Mouse (Mus musculus) hindbrain, embryonic 13.5 days (tissue): Measurements from ENCODE around the gene Epm2aip1. TPM values are rescaled to one million over a fixed set of nuclear protein-coding genes. Genes with fewer than 3 reads are reported as not detected.

Source experiments
- ATAC-seq: fragments of 200-750 bp; cut with Nextera tagmentation; 2 replicates; pipeline ENCODE4 v1.8.0; 2017; ENCODE audit warnings: moderate TSS enrichment; ENCODE audit not compliant: low FRiP score
- H3K27ac ChIP-seq: fragments of 300-500 bp; sonication (generic); 2 replicates; pipeline ENCODE4 v1.5.1; 2015; ENCODE audit warnings: inconsistent platforms, mild to moderate bottlenecking, moderate library complexity
- H3K27me3 ChIP-seq: fragments of 300-500 bp; sonication (generic); 2 replicates; pipeline ENCODE4 v1.6.1; 2015; ENCODE audit warnings: mild to moderate bottlenecking, inconsistent platforms
- H3K36me3 ChIP-seq: fragments of 300-500 bp; sonication (generic); 2 replicates; pipeline ENCODE4 v1.6.1; 2015; ENCODE audit warnings: mild to moderate bottlenecking, inconsistent platforms
- H3K4me1 ChIP-seq: fragments of 300-500 bp; sonication (generic); replicated peaks from 2 replicates; pipeline ENCODE4 v1.6.1; 2015; ENCODE audit warnings: inconsistent platforms
- H3K4me2 ChIP-seq: fragments of 300-500 bp; sonication (generic); 2 replicates; pipeline ENCODE4 v1.6.1; 2015; ENCODE audit warnings: inconsistent platforms, mild to moderate bottlenecking, moderate library complexity
- H3K4me3 ChIP-seq: fragments of 300-500 bp; sonication (generic); 2 replicates; pipeline ENCODE4 v1.5.1; 2015; ENCODE audit warnings: mild to moderate bottlenecking, inconsistent platforms
- H3K9ac ChIP-seq: fragments of 300-500 bp; sonication (generic); 2 replicates; pipeline ENCODE4 v1.6.1; 2015; ENCODE audit warnings: mild to moderate bottlenecking, inconsistent platforms
- H3K9me3 ChIP-seq: fragments of 300-500 bp; sonication (generic); 2 replicates; pipeline ENCODE4 v1.6.1; 2016; ENCODE audit warnings: inconsistent platforms
- WGBS: fragments of 180-500 bp; shearing (Covaris S2); methylation state at CpG from one replicate; pipeline ENCODE4 v1.1.7; 2015; 5-methylcytosine and 5-hydroxymethylcytosine counted together
- polyA plus RNA-seq: library from polyadenylated mRNA; unstranded; fragments of >200 nt; fragmentation: Nextera tagmentation; extraction: Ambion mirVana; gene quantifications from 2 replicates; pipeline ENCODE4 v1.2.1, GENCODE M21; 2015

Gene Epm2aip1
- polyA plus RNA-seq, result 46.2 and 47.4 TPM in 2 replicates

GRCm38 (mm10) chr9:111271434-111272160 lies at the start of gene Epm2aip1, which contains the start of gene Mlh1:
TSS of gene Epm2aip1 (plus strand) at chr9:111271929.
TSS of gene Mlh1 (minus strand) at chr9:111271791.
- under 1% methylated on average over 64 of the region's 64 CpGs for WGBS
- H3K4me1 ChIP-seq, result peaks cover 51% of the 10 kb centered on the region
- H3K9me3 ChIP-seq, result no peaks in the 10 kb centered on the region
- no peaks in the 10 kb centered on the region for H3K27me3 ChIP-seq
- H3K27ac ChIP-seq, result peak within 1 kb of the TSS; percentile 97
- H3K4me2 ChIP-seq, result peak within 1 kb of the TSS; percentile 98
- H3K4me3 ChIP-seq, result peak within 1 kb of the TSS; percentile 93
- peaks cover 18% of the 10 kb centered on the region for H3K36me3 ChIP-seq
- peak; percentile 100 for ATAC-seq
- H3K9ac ChIP-seq, result peak within 1 kb of the TSS; percentile 96

GRCm38 (mm10) chr9:111223406-111223805 lies 48.3 kb upstream of the Epm2aip1 start:
- H3K36me3 ChIP-seq, result peaks cover 81% of the 10 kb centered on the region
- H3K9ac ChIP-seq, result no peak overlapping the region
- H3K9me3 ChIP-seq, result no peaks in the 10 kb centered on the region
- no peak overlapping the region for H3K4me2 ChIP-seq
- H3K4me1 ChIP-seq, result no peaks in the 10 kb centered on the region
- H3K4me3 ChIP-seq, result no peak overlapping the region
- no peak for ATAC-seq
- no peaks in the 10 kb centered on the region for H3K27me3 ChIP-seq
- WGBS, result 95% methylated on average over 5 of the region's 5 CpGs
- no peak overlapping the region for H3K27ac ChIP-seq

GRCm38 (mm10) chr9:111228446-111228845 lies 43.3 kb upstream of the Epm2aip1 start:
- Histone ChIP-seq H3K27me3 (no peaks in the 10 kb centered on the region), H3K36me3 (peaks cover 80% of the 10 kb centered on the region), H3K4me3 (no peak overlapping the region), H3K27ac (no peak overlapping the region), H3K9me3 (no peaks in the 10 kb centered on the region), H3K4me1 (no peaks in the 10 kb centered on the region), H3K4me2 (no peak overlapping the region), H3K9ac (no peak overlapping the region)
- WGBS, result 92% methylated on average over 5 of the region's 5 CpGs
- ATAC-seq, result no peak

GRCm38 (mm10) chr9:111234701-111235100 lies 37.0 kb upstream of the Epm2aip1 start:
- Histone ChIP-seq H3K36me3 (peaks cover 73% of the 10 kb centered on the region), H3K4me2 (no peak overlapping the region), H3K27me3 (no peaks in the 10 kb centered on the region), H3K4me3 (no peak overlapping the region), H3K9ac (no peak overlapping the region), H3K9me3 (no peaks in the 10 kb centered on the region), H3K27ac (no peak overlapping the region), H3K4me1 (no peaks in the 10 kb centered on the region)
- WGBS, result 88% methylated on average over 9 of the region's 9 CpGs
- ATAC-seq, result no peak

- peaks cover 77% of the 10 kb centered on the region for H3K36me3 ChIP-seq
- no peak overlapping the region for H3K27ac ChIP-seq
- H3K4me2 ChIP-seq, result no peak overlapping the region
- no peaks in the 10 kb centered on the region for H3K4me1 ChIP-seq
- H3K27me3 ChIP-seq, result no peaks in the 10 kb centered on the region
- ATAC-seq, result no peak
- H3K4me3 ChIP-seq, result no peak overlapping the region
- no peaks in the 10 kb centered on the region for H3K9me3 ChIP-seq
- no peak overlapping the region for H3K9ac ChIP-seq
Observed at GRCm38 (mm10) chr9:111237726-111238125, 34.0 kb upstream of the Epm2aip1 start.

GRCm38 (mm10) chr9:111239821-111240220 lies 31.9 kb upstream of the Epm2aip1 start:
- no peak for ATAC-seq
- Histone ChIP-seq H3K27ac (no peak overlapping the region), H3K4me2 (no peak overlapping the region), H3K36me3 (peaks cover 65% of the 10 kb centered on the region), H3K9me3 (no peaks in the 10 kb centered on the region), H3K27me3 (no peaks in the 10 kb centered on the region), H3K9ac (no peak overlapping the region), H3K4me3 (no peak overlapping the region), H3K4me1 (no peaks in the 10 kb centered on the region)
- 89% methylated on average over 4 of the region's 4 CpGs for WGBS

- H3K9me3 ChIP-seq, result no peaks in the 10 kb centered on the region
- 91% methylated on average over 6 of the region's 6 CpGs for WGBS
- H3K27me3 ChIP-seq, result no peaks in the 10 kb centered on the region
- no peak overlapping the region for H3K9ac ChIP-seq
- peaks cover 60% of the 10 kb centered on the region for H3K36me3 ChIP-seq
- no peak for ATAC-seq
- H3K27ac ChIP-seq, result no peak overlapping the region
- no peak overlapping the region for H3K4me3 ChIP-seq
- no peaks in the 10 kb centered on the region for H3K4me1 ChIP-seq
- H3K4me2 ChIP-seq, result no peak overlapping the region
Observed at GRCm38 (mm10) chr9:111243384-111243783, 28.3 kb upstream of the Epm2aip1 start.

- H3K36me3 ChIP-seq, result peaks cover 59% of the 10 kb centered on the region
- H3K4me3 ChIP-seq, result no peak overlapping the region
- 76% methylated on average over 6 of the region's 6 CpGs for WGBS
- no peak overlapping the region for H3K9ac ChIP-seq
- ATAC-seq, result no peak
- H3K27me3 ChIP-seq, result no peaks in the 10 kb centered on the region
- no peaks in the 10 kb centered on the region for H3K9me3 ChIP-seq
- H3K4me1 ChIP-seq, result no peaks in the 10 kb centered on the region
- no peak overlapping the region for H3K4me2 ChIP-seq
- H3K27ac ChIP-seq, result no peak overlapping the region
Observed at GRCm38 (mm10) chr9:111245546-111245945, 26.2 kb upstream of the Epm2aip1 start.

GRCm38 (mm10) chr9:111247682-111248246 lies 24.0 kb upstream of the Epm2aip1 start:
- WGBS, result 86% methylated on average over 3 of the region's 3 CpGs
- no peak overlapping the region for H3K9ac ChIP-seq
- ATAC-seq, result no peak
- no peak overlapping the region for H3K4me3 ChIP-seq
- no peak overlapping the region for H3K4me2 ChIP-seq
- no peaks in the 10 kb centered on the region for H3K4me1 ChIP-seq
- peaks cover 69% of the 10 kb centered on the region for H3K36me3 ChIP-seq
- H3K9me3 ChIP-seq, result no peaks in the 10 kb centered on the region
- H3K27me3 ChIP-seq, result no peaks in the 10 kb centered on the region
- H3K27ac ChIP-seq, result no peak overlapping the region

GRCm38 (mm10) chr9:111252161-111252869 lies 19.4 kb upstream of the Epm2aip1 start:
- no peak for ATAC-seq
- H3K4me3 ChIP-seq, result no peak overlapping the region
- WGBS, result 84% methylated on average over 7 of the region's 7 CpGs
- no peak overlapping the region for H3K27ac ChIP-seq
- H3K4me1 ChIP-seq, result no peaks in the 10 kb centered on the region
- H3K27me3 ChIP-seq, result no peaks in the 10 kb centered on the region
- peaks cover 86% of the 10 kb centered on the region for H3K36me3 ChIP-seq
- H3K9ac ChIP-seq, result no peak overlapping the region
- no peak overlapping the region for H3K4me2 ChIP-seq
- no peaks in the 10 kb centered on the region for H3K9me3 ChIP-seq

- 55% methylated on average over 1 of the region's 1 CpGs for WGBS
- H3K4me3 ChIP-seq, result no peak overlapping the region
- no peak overlapping the region for H3K9ac ChIP-seq
- no peaks in the 10 kb centered on the region for H3K4me1 ChIP-seq
- H3K27ac ChIP-seq, result no peak overlapping the region
- no peaks in the 10 kb centered on the region for H3K27me3 ChIP-seq
- H3K4me2 ChIP-seq, result no peak overlapping the region
- no peak for ATAC-seq
- no peaks in the 10 kb centered on the region for H3K9me3 ChIP-seq
- peaks cover 69% of the 10 kb centered on the region for H3K36me3 ChIP-seq
Observed at GRCm38 (mm10) chr9:111260360-111260985, 11.3 kb upstream of the Epm2aip1 start.

GRCm38 (mm10) chr9:111261356-111261755 lies 10.4 kb upstream of the Epm2aip1 start:
- H3K4me3 ChIP-seq, result no peak overlapping the region
- H3K4me2 ChIP-seq, result no peak overlapping the region
- H3K27me3 ChIP-seq, result no peaks in the 10 kb centered on the region
- H3K9me3 ChIP-seq, result no peaks in the 10 kb centered on the region
- 98% methylated on average over 4 of the region's 4 CpGs for WGBS
- no peak overlapping the region for H3K27ac ChIP-seq
- no peak for ATAC-seq
- no peaks in the 10 kb centered on the region for H3K4me1 ChIP-seq
- H3K9ac ChIP-seq, result no peak overlapping the region
- H3K36me3 ChIP-seq, result peaks cover 65% of the 10 kb centered on the region
